Mouse (Mus musculus) adrenal gland, adult 18-20 months (tissue): ENCODE results near the gene Zbtb5. TPM values are rescaled to one million over a fixed set of nuclear protein-coding genes. Genes with fewer than 3 reads are reported as not detected.
A peak's percentile ranks its signal among the peaks of the same experiment; 100 is the strongest.
"Not testable (repeated sequence)": the region's sequence is repeated elsewhere in the genome, so short reads cannot be mapped to it uniquely, and the experiment has no call there.

Experiments
- DNase-seq, 2 experiments: peaks; one replicate each; pipeline ENCODE4 v3.0.0; 2021 to 2022; ENCODE audit warnings: low spot score in 2 of 2
- total RNA-seq, 2 experiments: library from RNA; stranded (reverse); gene quantifications; 1 replicate in 1 of 2; 2 replicates in 1 of 2; pipeline ENCODE4 v1.2.3; 2021

The Zbtb5 gene
- total RNA-seq, 2 experiments from 2014 or later: 9.7 to 10.0 TPM

- no peak for DNase-seq
Measured at GRCm38 (mm10) chr4:44973871-44974270, 38.3 kb downstream of the Zbtb5 start.

GRCm38 (mm10) chr4:44973450-44973849, 38.8 kb downstream of the Zbtb5 start:
- DNase-seq: peak; percentile 88 to 90

GRCm38 (mm10) chr4:44970612-44971110, 41.6 kb downstream of the Zbtb5 start:
- DNase-seq: peak; percentile 47 to 57

- no peak for DNase-seq
Measured at GRCm38 (mm10) chr4:44970056-44970455, 42.2 kb downstream of the Zbtb5 start.

- no peak for DNase-seq
Measured at GRCm38 (mm10) chr4:44967402-44967801, 44.8 kb downstream of the Zbtb5 start.

GRCm38 (mm10) chr4:44965736-44966135, 46.5 kb downstream of the Zbtb5 start:
- DNase-seq: no peak

GRCm38 (mm10) chr4:44965175-44965574, 47.0 kb downstream of the Zbtb5 start:
- DNase-seq: no peak

- no peak for DNase-seq
Measured at GRCm38 (mm10) chr4:44963156-44963555, 49.1 kb downstream of the Zbtb5 start.

- no peak for DNase-seq
Measured at GRCm38 (mm10) chr4:44959220-44959619, 53.0 kb downstream of the Zbtb5 start.

- no peak for DNase-seq
Measured at GRCm38 (mm10) chr4:44958776-44959175, 53.4 kb downstream of the Zbtb5 start.

- no peak for DNase-seq
Measured at GRCm38 (mm10) chr4:44953041-44953440, 59.2 kb downstream of the Zbtb5 start.

- no peak for DNase-seq
Measured at GRCm38 (mm10) chr4:44948314-44948713, 63.9 kb downstream of the Zbtb5 start.

- DNase-seq: no peak
Measured at GRCm38 (mm10) chr4:44947464-44947863, 64.7 kb downstream of the Zbtb5 start.

GRCm38 (mm10) chr4:44946126-44946525, 66.1 kb downstream of the Zbtb5 start:
- not testable (repeated sequence) for DNase-seq

- DNase-seq: no peak
Measured at GRCm38 (mm10) chr4:44944426-44945075, 67.7 kb downstream of the Zbtb5 start.

- no peak for DNase-seq
Measured at GRCm38 (mm10) chr4:44943480-44943879, 68.7 kb downstream of the Zbtb5 start.

- no peak for DNase-seq
Measured at GRCm38 (mm10) chr4:44942237-44942636, 70.0 kb downstream of the Zbtb5 start.

Other genes with a start within 250 kb of the Zbtb5 start
- 100 to 1,000 TPM; 147 to 159 TPM for gene Grhpr, start 31.0 kb downstream of the Zbtb5 start, total RNA-seq
- gene Polr1e, start 6.2 kb upstream of the Zbtb5 start, total RNA-seq: 10 to 100 TPM; 14.0 to 15.7 TPM
- gene Fbxo10, start 72.2 kb upstream of the Zbtb5 start, total RNA-seq: 1 to 10 TPM; 6.9 to 8.3 TPM
- 100 to 1,000 TPM in 1 of 2 experiments, 10 to 100 TPM in 1; 86.0 to 103 TPM for gene Tomm5, start 95.7 kb upstream of the Zbtb5 start, total RNA-seq
- gene Frmpd1, start 172.5 kb upstream of the Zbtb5 start, total RNA-seq: 1 to 10 TPM; 5.7 to 6.6 TPM